Mouse (Mus musculus): ENCODE data around the gene Cacna2d3. TPM values are rescaled to one million over a fixed set of nuclear protein-coding genes. Genes with fewer than 3 reads are reported as not detected.

Cacna2d3 gene
- total RNA-seq, 2 experiments from 2014 or later, result 117 to 127 TPM

DNA sequence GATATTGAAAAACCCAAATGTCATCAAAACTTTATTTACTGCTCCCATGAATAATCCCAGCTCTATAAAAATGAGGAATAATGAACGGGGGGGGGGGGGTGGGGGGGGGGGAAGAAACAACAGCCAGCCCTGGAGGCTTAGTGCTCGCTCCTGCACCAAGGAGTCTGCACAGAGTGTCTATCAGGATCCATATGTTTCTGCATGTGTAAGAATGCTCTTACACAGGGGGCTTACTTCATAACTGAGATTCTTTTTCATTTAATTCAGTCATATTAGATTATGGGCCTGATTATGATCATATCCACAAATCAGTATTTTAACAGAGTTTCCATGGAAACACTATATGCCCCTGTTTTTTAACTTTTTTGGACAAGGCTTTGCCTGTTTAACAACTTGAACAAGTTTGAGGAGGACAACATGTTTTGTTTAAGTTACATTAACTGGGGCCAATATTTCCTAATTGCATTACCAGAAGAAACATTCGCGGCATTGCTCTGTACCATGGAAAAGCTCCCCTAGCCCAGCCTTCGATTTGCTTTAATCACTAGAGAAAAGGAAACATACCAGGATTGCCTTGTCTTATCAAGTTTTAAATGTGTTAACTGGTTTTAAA lies 716.3 kb downstream of the Cacna2d3 start:
- intact Hi-C loops (cut with DNase I), result no loop called here
- no peak for DNase-seq (ENCODE audit: low spot score in 2 of 2)

DNA sequence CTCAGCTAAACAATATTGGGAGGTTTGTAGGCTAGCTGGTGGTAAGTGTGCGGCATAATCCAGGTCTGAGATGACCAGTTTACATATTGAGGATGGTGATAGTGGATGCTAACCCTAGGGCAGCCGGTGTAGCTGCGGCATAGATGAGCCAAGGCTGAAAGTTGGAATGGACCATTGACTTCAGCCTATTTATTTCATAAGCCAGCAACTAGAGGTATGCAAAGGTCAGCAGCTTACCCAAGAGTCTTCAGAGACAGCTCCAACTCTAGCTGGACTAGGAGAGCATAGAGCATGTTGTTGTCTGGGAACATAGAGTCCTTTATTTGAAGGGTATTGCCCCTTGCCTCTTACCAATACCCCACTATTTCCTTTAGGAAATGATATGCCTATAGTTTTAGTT lies 725.1 kb downstream of the Cacna2d3 start:
- intact Hi-C loops (cut with DNase I), result no loop called here
- DNase-seq (ENCODE audit: low spot score in 2 of 2), result no peak

DNA sequence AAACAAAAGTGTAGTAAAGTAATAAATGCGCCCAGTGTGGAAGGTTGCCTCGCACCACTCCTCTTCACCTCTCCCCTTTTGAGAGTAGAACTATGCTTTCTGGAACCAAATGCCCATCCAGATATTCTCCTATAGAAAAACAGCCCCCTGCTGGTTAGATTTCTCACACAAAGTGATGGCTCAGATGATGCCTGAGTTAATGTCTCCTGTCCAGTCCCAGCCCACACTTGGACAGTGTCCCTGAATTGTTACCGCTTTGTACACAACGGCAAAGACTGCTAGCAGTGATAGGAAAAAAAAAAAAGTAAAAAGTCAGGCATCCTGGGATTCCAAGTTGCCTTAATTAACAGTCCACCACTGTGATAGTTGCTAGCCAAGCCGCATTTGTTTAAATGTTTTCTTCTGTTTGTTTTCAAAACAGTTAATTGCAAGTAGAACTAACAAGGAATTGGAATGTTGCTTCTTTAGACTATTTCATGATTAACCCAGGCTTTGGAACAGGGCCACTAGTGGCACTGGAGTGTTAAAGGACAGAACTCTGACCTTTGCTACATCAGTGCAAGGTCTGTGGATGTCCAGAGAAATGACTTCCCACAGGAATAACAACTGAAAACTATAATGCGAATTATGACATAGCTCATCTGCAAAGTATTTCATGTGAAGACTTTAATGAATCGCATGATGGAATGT lies 733.3 kb downstream of the Cacna2d3 start:
- intact Hi-C loops (cut with DNase I), result no loop called here
- no peak for DNase-seq (ENCODE audit: low spot score in 2 of 2)

DNA sequence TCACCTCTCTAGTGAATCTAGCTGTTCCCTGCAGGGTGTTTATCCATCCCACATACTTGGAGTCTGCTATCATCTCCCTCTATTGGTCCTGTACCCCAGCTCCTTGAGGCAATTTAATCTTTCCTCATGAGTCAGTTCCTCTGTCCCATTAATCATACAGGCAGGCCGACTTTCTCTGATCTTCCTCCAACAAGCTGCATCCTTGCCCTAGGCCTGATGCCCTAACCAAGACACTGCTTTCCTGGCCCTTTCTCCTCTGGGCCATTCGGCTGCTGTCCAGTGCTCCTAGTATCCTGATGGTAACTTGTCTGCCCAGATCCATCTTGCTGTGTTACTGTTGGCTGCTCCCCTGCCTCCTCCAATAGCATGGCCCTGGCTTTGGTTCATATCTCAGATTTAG lies 737.4 kb downstream of the Cacna2d3 start:
- intact Hi-C loops (cut with DNase I), result no loop called here
- DNase-seq (ENCODE audit: low spot score in 2 of 2), result no peak

DNA sequence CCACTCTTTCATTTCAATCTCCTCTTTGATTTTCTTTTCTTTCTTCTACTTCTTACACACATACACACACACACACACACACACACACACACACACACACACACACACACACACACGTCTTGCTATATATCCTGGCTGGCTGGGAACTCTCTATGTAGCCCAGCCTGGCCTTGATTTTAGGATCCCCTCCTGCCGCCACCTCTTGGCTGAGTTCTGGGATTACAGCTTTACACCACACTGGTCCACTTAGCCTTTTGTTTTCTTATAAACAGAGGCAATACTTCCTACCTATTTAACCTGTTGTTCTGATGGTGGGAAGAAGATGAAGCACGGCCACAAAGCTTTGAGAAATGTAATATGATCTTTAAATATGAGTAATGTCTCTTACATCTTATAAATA lies 741.2 kb downstream of the Cacna2d3 start:
- no peak for DNase-seq (ENCODE audit: low spot score in 2 of 2)
- intact Hi-C loops (cut with DNase I), result no loop called here

DNA sequence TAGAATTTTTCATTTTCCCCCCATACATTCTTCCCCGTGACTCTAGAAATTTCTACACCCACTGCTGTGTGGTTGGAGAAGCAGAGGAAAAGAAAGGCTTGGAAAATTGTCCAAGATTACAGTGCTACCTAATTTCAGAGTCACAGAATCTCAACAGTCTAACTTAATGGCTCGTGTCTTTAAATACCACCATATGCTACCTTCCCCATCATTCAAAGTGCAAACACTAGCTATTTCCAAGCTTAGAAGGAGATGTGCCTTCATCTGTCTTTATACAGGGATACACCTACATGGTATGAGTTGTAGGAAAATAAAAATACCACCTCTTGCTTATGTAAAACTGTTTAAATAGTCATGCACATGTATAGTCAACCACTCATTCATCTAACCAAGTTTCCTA lies 742.4 kb downstream of the Cacna2d3 start:
- DNase-seq (ENCODE audit: low spot score in 2 of 2), result no peak
- intact Hi-C loops (cut with DNase I), result no loop called here

DNA sequence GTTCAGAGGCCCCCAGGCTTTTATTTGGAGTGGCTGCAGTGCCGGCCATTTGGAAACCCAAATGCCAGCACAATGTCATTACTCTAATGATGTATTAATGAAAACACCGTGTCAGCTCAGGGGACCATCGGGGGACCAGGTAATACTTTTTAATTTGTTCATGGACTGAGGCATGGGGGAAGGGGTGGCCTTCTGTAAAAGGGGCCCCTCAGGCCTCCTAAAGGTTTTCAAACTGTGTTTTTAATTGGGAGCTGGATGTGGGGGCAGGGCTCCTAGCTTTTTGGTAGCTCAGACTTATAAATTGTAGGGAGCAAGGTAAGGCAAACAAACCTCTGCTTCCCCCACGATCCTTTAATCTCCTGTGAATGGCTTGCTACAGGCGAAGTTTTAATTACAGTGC lies 749.0 kb downstream of the Cacna2d3 start:
- intact Hi-C loops (cut with DNase I), result no loop called here
- no peak for DNase-seq (ENCODE audit: low spot score in 2 of 2)

DNA sequence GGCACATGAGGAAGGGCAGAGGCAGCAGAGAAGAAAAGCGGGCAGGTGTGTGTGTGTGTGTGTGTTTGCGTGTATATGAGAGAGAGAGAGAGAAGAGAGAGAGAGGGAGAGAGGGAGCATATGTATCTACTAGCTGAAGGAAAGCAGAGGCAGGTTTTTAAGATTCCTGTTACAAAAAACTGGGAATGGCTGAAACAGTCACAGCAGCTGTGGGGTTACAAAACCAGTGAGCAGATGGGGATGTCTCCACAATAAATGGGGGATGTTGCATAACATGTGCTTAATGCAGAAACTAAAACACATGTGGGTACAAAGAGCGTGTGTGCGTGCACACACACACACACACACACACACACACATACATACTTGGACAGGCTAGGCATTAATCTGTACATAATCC lies 752.4 kb downstream of the Cacna2d3 start:
- intact Hi-C loops (cut with DNase I), result no loop called here
- DNase-seq (ENCODE audit: low spot score in 2 of 2), result peak; percentile 29 to 54

DNA sequence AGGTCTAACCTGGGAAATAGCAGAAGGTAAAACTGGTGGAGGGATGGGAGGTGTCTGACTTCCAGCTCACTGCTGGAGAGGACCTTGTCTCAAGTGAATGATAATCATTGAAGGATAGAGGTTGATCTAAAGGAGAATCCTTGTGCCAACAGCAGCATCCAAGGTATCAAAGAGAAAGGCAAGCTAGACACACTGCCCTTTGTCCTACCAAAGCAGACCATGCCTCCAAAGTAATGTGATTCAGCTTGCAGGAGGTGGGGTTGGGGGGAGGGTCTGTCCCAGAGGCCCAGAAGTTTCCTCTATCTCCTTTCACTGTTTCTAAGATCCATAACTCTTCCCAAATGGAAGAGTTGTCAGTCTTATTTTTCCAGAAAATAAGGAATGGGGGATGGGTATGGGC lies 754.8 kb downstream of the Cacna2d3 start:
- intact Hi-C loops (cut with DNase I), result no loop called here
- DNase-seq (ENCODE audit: low spot score in 2 of 2), result no peak

DNA sequence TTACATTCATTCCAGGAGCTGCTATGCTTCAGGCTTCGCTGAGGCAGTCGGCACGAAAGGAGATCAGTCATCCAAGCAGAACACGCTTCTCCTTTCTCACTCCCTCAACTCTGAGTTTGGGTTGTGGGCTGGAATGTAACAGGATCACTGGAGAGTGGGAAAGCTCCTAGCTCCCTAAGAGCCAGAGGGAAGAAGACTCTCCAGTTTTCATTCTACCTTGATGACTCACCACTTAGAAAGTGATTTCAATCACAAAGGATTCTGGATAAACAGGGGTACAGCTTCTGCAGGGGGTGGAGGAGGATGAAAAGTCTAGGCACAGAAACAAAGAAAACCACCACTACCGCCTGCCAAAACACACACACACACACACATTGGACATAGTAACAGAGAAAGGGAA lies 760.3 kb downstream of the Cacna2d3 start:
- intact Hi-C loops (cut with DNase I), result no loop called here
- no peak for DNase-seq (ENCODE audit: low spot score in 2 of 2)

DNA sequence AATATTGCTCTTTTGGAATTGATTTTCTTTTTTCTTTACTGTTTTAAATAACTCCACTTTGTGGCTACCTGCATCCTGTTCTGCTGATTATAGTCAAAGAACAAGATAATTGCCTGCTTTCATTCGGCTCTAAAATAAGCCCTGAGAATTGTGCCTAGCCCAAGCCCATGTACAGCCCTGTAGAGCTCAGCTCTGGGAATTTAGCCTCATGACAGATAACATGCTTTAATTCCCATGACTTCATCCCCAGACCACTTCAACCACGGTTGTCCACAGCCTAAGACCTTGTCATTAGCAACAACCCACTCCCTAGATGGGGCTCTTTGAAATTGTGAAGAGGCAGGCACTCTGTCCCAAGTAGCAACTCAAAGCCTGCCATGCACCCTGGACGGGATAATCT lies 762.6 kb downstream of the Cacna2d3 start:
- intact Hi-C loops (cut with DNase I), result no loop called here

DNA sequence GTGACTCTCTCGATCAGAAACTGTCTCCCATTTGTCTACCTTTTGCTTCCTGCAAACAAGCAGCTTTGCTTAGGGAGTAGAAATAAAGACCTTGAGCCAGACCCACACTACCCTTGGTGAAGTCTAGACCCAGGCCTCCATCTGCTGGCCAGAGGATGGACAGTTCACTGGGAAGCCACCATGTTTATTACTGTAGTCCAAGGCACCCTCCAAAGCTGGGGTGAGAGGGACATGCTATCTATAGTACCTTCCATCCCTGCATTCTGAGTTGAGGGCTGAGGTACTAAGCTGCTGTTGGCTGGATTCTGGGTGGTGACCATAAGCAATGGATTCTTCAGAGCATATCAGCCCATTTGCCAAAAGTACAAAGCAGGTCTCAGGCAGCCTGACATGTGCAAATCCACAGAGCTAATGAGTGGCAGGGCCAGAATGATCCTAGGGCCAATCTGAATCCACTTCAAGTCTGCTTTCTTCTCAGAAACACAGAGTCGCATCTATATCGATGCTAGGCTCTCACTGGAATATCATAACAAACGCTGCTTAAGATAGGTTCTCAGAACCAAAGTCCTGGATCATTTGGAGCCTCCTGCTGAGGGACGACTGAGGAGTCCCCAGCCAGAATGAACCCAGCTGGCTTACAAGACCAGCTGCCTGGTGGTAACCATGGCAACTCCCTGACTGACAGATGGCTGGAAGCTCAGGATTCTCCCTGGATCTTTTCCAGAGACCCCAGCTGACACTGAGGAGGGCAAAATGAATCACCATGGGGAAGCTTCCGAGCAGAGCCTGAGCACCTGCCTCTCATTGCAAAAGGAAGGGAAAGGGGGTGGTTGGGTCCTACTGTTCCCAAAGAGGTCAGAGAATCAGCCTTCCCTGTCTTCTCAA lies 763.3 kb downstream of the Cacna2d3 start:
- intact Hi-C loops (cut with DNase I), result no loop called here
- peak; percentile 45 to 69 for DNase-seq (ENCODE audit: low spot score in 2 of 2)

More for the DNA sequence above, 762.6 kb downstream of the Cacna2d3 start:
- no peak for DNase-seq (ENCODE audit: low spot score in 2 of 2)

DNA sequence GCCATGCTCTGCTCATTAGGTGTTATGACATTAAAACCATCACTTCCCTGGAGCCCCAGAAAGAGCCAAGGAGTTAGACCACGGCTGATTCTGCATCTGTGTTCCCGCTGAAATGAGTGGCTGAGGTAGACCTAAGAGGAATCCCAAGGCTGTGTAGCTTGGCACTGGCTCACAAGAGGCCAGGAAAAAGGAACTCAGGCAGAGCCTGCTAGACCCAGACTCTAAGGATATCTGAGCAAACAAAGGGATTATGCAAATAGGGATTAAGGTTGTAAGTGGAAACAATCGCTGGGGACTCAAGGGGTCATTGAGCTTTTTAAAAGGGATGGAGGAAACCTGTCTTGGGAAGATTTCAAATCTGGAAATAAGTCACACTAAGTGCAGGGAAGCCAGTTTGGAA lies 766.5 kb downstream of the Cacna2d3 start:
- DNase-seq (ENCODE audit: low spot score in 2 of 2), result no peak
- intact Hi-C loops (cut with DNase I), result no loop called here

DNA sequence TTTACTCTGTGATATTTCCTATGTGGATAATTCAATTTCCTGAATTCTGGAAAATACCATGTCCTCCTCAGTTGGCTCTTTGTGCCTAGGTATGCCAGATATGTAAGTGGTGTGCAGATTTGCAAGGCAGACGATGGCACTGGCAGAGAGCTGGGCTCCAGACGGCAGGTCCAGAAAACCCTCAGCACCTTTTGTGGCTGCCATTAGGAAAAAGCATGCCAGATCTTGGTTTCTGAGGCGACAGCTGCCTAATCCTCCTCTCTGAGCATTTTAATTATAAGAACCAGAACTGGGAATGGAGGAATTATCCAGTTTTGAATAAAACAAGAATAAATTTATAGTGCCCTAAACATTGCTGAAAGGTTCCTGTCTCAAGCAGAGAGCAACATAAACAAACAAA lies 767.1 kb downstream of the Cacna2d3 start:
- DNase-seq (ENCODE audit: low spot score in 2 of 2), result no peak
- intact Hi-C loops (cut with DNase I), result no loop called here

DNA sequence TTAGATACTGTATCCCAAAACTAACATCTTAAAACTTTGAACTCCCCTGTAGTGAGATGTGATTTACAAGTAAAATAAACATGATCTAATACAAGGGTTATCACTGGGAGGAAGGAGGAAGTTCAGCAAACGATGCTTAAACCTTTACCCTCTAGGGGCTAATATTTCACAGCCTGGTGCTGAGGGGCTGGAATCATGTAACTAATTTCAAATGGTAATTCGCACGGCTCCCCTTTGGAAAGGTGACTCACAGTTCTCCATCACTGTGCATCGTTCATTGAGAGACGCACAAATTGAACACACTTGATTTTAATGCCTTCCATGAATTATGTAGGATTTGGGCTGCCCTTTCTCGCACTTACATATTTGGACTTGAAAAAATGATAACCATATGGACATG lies 767.6 kb downstream of the Cacna2d3 start:
- DNase-seq (ENCODE audit: low spot score in 2 of 2), result no peak
- intact Hi-C loops (cut with DNase I), result no loop called here

DNA sequence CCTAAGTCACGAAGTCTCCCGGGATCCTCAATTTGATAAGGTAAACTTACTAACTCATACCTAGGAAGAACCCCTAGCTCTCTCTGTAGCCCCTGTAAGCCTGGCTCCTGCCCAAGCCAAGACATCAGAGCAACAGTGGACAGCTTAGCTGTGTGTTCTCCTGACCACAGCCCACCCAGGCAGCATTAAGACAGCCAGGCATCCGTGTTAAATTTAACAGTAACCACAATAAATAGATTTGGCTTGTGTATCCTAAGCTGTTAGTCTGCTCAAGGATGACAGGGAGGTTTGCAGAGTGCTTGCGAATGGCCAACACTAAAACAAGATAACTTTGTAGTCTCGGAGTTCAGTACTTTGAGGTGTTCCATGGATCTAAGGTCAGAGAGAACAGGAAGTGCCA lies 768.3 kb downstream of the Cacna2d3 start:
- DNase-seq (ENCODE audit: low spot score in 2 of 2), result no peak
- intact Hi-C loops (cut with DNase I), result no loop called here

DNA sequence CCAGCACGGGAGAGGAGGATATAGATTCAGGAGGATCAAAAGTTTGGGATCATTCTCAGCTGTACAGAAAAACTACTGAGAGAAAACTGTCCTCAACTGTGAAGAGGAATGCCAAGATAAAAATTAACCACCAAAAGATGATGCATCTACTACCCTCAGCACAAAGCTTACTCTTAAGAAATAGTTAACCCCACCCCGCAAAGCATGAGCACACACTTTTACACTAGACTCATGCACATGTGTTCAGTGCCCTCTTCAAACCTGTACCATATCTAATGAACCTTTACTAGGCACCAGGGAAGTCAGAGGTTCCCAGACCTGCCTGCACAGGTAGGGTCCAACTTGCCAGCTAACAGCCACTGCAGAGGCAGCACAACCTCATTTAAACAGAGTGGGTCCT lies 771.2 kb downstream of the Cacna2d3 start:
- intact Hi-C loops (cut with DNase I), result no loop called here

DNA sequence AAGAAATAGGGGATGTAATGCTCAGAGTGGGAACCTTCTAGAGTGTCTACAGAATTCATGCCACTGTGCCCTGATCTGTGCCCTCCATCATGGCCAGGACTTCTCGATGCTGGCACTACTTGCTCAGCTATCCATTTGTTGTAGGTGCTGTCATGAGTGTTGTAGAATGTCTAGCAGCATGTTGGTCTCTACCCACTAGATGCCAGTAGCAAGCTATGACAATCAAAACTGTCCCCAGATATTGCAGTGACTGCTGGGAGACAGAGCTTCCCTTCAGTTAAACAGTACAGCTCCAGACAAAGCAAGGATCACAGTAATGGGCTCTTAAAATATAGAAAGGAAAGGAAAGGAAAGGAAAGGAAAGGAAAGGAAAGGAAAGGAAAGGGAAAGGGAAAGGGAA lies 771.9 kb downstream of the Cacna2d3 start:
- DNase-seq (ENCODE audit: low spot score in 2 of 2), result peak in 1 of 2 experiments; percentile 15

More for the DNA sequence above, 771.2 kb downstream of the Cacna2d3 start:
- no peak for DNase-seq (ENCODE audit: low spot score in 2 of 2)

DNA sequence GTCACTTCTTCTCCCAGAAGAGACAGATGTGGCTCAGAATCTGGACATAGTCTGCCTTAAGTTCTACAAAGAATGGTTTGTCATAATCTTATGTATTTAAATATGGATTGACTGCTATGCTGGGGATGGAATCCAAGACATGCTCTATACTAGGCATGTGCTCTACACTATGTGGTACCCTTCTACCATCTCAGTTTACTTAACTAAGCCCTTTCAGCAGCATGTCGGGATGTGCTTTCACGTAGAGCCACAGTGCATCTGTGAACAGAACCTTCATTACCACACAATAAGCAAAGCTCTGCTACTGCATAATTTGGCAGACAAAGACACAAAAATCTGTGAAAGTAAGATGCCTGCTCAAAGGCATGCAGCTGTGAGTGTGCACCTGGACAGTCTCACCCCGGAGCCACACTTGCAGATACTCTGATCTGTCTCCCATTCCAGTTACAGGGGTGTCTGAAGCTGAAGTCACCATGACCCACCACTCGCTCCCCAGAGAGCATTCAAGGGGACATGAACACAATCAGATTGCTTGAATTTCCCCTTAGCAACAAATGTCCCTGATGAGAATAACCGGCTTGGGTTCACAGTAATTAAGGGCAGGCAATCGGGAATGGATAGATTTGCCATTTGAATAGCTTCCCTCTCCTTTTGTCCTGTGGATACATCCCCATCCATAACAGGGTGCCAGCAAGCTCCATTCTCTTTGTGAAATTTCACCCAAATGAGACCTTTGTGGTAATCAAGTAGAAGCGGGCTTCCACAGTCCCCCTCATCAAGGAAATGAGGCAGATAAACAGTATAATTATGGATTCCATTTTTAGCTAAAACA lies 773.4 kb downstream of the Cacna2d3 start:
- no peak for DNase-seq (ENCODE audit: low spot score in 2 of 2)
- intact Hi-C loops (cut with DNase I), result loop anchor here (10.0 kb wide), 1 partner anchor 987 kb away; no protein-coding TSS in a partner anchor

More for the DNA sequence above, 771.9 kb downstream of the Cacna2d3 start:
- intact Hi-C loops (cut with DNase I), result loop anchor here (10.0 kb wide), 1 partner anchor 985 kb away; no protein-coding TSS in a partner anchor
